Mouse (Mus musculus): ENCODE measurements at regions not wholly inside any gene's neighbourhood (a gene's known extent, or its start where the extent isn't known, plus 50 kb on each side); places are given as distances from the start of the nearest gene placed in this dataset.
A peak's percentile ranks its signal among the peaks of the same experiment; 100 is the strongest.

GRCm38 (mm10) chr9:43977773-43978172, 65.4 kb upstream of the Thy1 start:
- DNase-seq (ENCODE audit: low spot score in 2 of 2), result no peak

GRCm38 (mm10) chr9:43981376-43981775, 61.8 kb upstream of the Thy1 start:
- no peak for DNase-seq (ENCODE audit: low spot score in 2 of 2)

- DNase-seq (ENCODE audit: low spot score in 2 of 2), result no peak
Observed at GRCm38 (mm10) chr9:43982359-43982889, 60.8 kb upstream of the Thy1 start.

GRCm38 (mm10) chr9:43983220-43983619, 60.0 kb upstream of the Thy1 start:
- DNase-seq (ENCODE audit: low spot score in 2 of 2), result no peak

GRCm38 (mm10) chr9:43984181-43985062, 58.8 kb upstream of the Thy1 start:
- peak; percentile 60 to 79 for DNase-seq (ENCODE audit: low spot score in 2 of 2)

GRCm38 (mm10) chr9:43987957-43988356, 55.2 kb upstream of the Thy1 start:
- no peak for DNase-seq (ENCODE audit: low spot score in 2 of 2)

GRCm38 (mm10) chr9:43988981-43989860, 54.0 kb upstream of the Thy1 start:
- no peak for DNase-seq (ENCODE audit: low spot score in 2 of 2)

- DNase-seq (ENCODE audit: low spot score in 2 of 2), result no peak
Observed at GRCm38 (mm10) chr9:43990124-43990523, 53.1 kb upstream of the Thy1 start.

- DNase-seq (ENCODE audit: low spot score in 2 of 2), result no peak
Observed at GRCm38 (mm10) chr9:43993221-43993976, 49.8 kb upstream of the Thy1 start.
